Mouse (Mus musculus) ES-E14 (cell line): ENCODE data around the gene Rara. TPM values are rescaled to one million over a fixed set of nuclear protein-coding genes. Genes with fewer than 3 reads are reported as not detected.
A peak's percentile ranks its signal among the peaks of the same experiment; 100 is the strongest.

Experiments used
- DNase-seq: peaks from one replicate; pipeline ENCODE4 v3.0.0-alpha.2; 2013; ENCODE audit warnings: low read depth, low spot score
- H3K27ac ChIP-seq: 2 replicates; pipeline ENCODE4 v1.5.1; 2012; ENCODE audit warnings: low read depth, mild to moderate bottlenecking, low read length, moderate library complexity, mixed read lengths; ENCODE audit not compliant: poor library complexity, insufficient read depth, severe bottlenecking
- H3K36me3 ChIP-seq: 2 replicates; pipeline ENCODE4 v1.6.1; 2012; ENCODE audit warnings: mild to moderate bottlenecking, low read length, moderate library complexity, mixed read lengths; ENCODE audit not compliant: control insufficient read depth, poor library complexity, insufficient read depth, severe bottlenecking
- H3K4me1 ChIP-seq, 2 experiments: fragments of 150-350 bp in 1 of 2; sonication (generic) in 1 of 2; 2 replicates each; pipeline ENCODE4 v1.6.1; 2012; ENCODE audit warnings: low read length in 2 of 2, mild to moderate bottlenecking in 1 of 2, mixed read lengths in 1 of 2; ENCODE audit not compliant: control insufficient read depth in 2 of 2, insufficient read depth in 2 of 2, poor library complexity in 1 of 2
- H3K4me3 ChIP-seq, 2 experiments: fragments of 150-350 bp in 1 of 2; sonication (generic) in 1 of 2; 2 replicates each; pipeline ENCODE4 v1.5.1; 2012; ENCODE audit warnings: low read length in 2 of 2, low read depth in 1 of 2, mild to moderate bottlenecking in 1 of 2, mixed read lengths in 1 of 2; ENCODE audit not compliant: insufficient read depth in 1 of 2, poor library complexity in 1 of 2, severe bottlenecking in 1 of 2
- H3K9ac ChIP-seq: 2 replicates; pipeline ENCODE4 v1.6.1; 2012; ENCODE audit warnings: low read depth, mild to moderate bottlenecking, low read length, mixed read lengths; ENCODE audit not compliant: poor library complexity, insufficient read depth, severe bottlenecking
- H3K9me3 ChIP-seq: fragments of 150-350 bp; sonication (generic); 2 replicates; pipeline ENCODE4 v1.6.1; 2012; ENCODE audit warnings: low read depth, mild to moderate bottlenecking, low read length; ENCODE audit not compliant: control insufficient read depth, insufficient read depth
- CHD2 ChIP-seq: IDR thresholded peaks from 2 replicates; pipeline ENCODE4 v1.6.1; 2014; ENCODE audit warnings: mild to moderate bottlenecking, low read depth, low read length, inconsistent platforms
- HCFC1 ChIP-seq: IDR thresholded peaks from 2 replicates; pipeline ENCODE4 v1.6.1; 2012; ENCODE audit warnings: low read length, inconsistent platforms, borderline replicate concordance; ENCODE audit not compliant: insufficient read depth
- MAFK ChIP-seq: IDR thresholded peaks from 2 replicates; pipeline ENCODE4 v1.6.1; 2014; ENCODE audit warnings: mild to moderate bottlenecking, low read depth, low read length, inconsistent platforms; ENCODE audit not compliant: insufficient read depth
- ZC3H11A ChIP-seq: IDR thresholded peaks from 2 replicates; pipeline ENCODE4 v1.6.1; 2012; ENCODE audit warnings: low read depth, mild to moderate bottlenecking, inconsistent platforms, low read length, borderline replicate concordance
- ZNF384 ChIP-seq: IDR thresholded peaks from 2 replicates; pipeline ENCODE4 v1.6.1; 2012; ENCODE audit warnings: low read depth, low read length, inconsistent platforms
- in situ Hi-C, 2 experiments: fragments of 600-800 bp; cut with MboI; formaldehyde crosslinking; loops; one replicate each; pipeline ENCODE4 v1.15.1; 2025; ENCODE audit warnings: low sequenced_read_pairs in 2 of 2, inconsistent platforms in 1 of 2; ENCODE audit not compliant: unreplicated experiment in 2 of 2
- total RNA-seq: library from RNA; depleted of rRNA; stranded (reverse); fragments of 300-350 nt; gene quantifications from 2 replicates; pipeline ENCODE4 v1.2.3, GENCODE M21; 2012

The Rara gene
- total RNA-seq, 1 experiment: 25.8 TPM

DNA sequence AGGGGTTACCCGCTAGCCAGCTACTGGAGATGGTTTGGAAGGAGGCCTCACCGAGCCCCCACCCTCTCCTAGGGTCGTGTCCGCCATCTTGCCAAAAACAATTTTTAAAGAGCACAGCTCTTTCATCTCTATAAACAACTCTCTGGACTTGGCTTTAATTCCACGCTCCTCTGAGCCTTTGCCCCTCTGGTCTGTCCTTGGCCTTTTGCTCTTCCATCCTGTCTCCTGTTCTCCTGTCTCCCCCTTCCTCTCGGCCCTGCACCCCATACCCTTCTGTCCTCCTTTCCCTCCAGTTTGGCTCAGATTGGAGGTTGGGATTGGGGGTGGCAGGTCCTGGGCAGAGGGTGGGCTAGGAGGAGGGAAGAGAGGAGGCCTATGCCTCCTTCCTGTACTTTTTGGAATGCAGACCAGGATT, 36.6 kb downstream of the Rara start:
- Histone ChIP-seq H3K36me3 (peaks cover 25% of the 10 kb centered on the region), H3K9me3 (no peaks in the 10 kb centered on the region), H3K4me1 (peaks cover 21 to 35% of the 10 kb centered on the region in 2 experiments), H3K4me3 (peak overlapping the region; percentile 70 to 74), H3K27ac (peak overlapping the region; percentile 86), H3K9ac (peak overlapping the region; percentile 52; the same call in 1 of the 2 replicates)
- no peak for DNase-seq
- TF ChIP-seq ZC3H11A: no peak
- TF ChIP-seq CHD2: no peak
- TF ChIP-seq ZNF384: no peak
- TF ChIP-seq HCFC1: no peak
- TF ChIP-seq MAFK: no peak
- in situ Hi-C loops: no loop called here

DNA sequence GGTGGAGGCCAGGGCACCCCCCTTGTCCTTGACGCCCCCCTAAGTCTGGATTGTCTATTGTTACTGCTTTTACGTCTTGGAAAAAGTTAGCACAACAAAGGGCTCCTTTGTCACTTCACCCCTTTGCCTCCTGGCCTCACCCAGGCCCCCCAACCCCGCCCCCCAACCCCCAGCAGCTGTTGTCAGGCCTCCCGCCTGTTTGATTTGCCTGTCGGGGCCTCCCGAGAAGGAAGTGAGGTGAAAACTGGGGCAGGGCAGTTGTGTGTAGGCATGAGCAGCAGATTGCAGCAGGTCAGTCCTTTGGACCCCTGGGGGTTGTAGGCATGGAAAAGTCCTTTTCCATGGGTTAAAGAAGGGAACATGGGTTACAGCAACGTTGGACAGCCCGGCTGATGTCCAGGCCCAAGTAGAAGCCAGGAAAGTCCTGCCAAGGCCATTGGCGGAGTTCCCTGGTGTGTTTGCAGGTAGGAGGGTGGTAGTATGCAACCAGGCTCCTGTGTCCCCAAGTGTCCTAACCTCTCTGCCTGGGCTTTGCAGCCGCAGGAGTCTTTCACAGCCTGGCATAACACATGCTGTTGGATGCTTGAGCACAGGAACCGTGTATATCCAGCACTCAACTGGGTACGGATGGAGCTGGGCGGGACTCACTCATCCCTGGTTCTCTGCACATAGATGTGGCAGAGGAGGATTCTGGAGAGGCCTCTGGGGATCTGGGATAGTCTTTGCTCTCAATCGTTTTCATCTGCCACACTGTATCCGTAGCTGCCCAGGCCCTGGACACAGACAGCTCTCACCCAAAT, 37.2 kb downstream of the Rara start:
- peaks cover 29% of the 10 kb centered on the region for H3K36me3 ChIP-seq
- no peak for DNase-seq
- H3K9me3 ChIP-seq: no peaks in the 10 kb centered on the region
- H3K4me1 ChIP-seq: peaks cover 20 to 39% of the 10 kb centered on the region in 2 experiments; a peak in 3 of 4 replicates
- H3K27ac ChIP-seq: peak overlapping the region; percentile 86
- in situ Hi-C loops: no loop called here
- H3K4me3 ChIP-seq: peak overlapping the region; percentile 70 to 74
- TF ChIP-seq ZNF384 (no peak), HCFC1 (no peak), ZC3H11A (no peak), CHD2 (no peak), MAFK (no peak)
- peak overlapping the region; percentile 52; the same call in 1 of the 2 replicates for H3K9ac ChIP-seq

DNA sequence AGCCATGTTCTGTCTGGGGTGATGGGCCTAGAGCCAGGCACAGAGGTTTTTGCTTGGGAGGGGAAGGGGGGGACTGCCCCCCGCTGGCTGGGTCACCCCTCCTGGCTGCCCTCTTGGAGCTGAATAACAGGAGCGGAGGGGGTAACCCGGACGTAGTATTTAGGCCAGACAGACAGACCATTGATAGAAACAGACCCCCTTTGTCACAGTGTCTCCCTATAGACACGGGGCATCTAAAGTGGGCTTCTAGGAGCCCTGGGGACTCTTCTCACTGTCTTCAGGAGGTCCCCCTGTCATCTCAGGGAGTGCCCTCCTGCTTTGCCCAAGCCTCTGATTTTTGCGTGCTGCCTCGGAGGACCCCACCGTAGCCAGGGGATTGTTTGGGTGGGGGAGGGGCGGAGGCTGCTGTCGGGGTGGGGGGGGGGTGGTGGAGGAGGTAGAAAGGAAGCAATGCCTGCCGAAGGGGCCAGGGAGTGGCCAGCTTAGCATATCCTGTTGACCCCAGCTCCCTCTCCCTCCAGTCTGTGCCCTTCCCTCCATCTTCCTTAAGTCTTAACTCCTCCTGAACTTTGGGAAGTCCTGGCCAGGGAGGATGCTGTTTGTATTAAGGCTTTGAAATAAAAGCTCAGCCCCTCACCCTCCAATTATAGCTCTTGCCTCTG, 37.9 kb downstream of the Rara start:
- peak overlapping the region; percentile 49; the same call in 1 of the 2 replicates for H3K9ac ChIP-seq
- H3K4me3 ChIP-seq: peak overlapping the region; percentile 57 to 61
- TF ChIP-seq ZC3H11A: no peak
- no peak for TF ChIP-seq CHD2
- TF ChIP-seq ZNF384: no peak
- no peak for TF ChIP-seq HCFC1
- TF ChIP-seq MAFK: no peak
- peak overlapping the region; percentile 71; the same call in 1 of the 2 replicates for H3K27ac ChIP-seq
- peaks cover 36% of the 10 kb centered on the region for H3K36me3 ChIP-seq
- H3K4me1 ChIP-seq: peaks cover 20 to 44% of the 10 kb centered on the region in 2 experiments; a peak in 3 of 4 replicates
- no peak for DNase-seq
- in situ Hi-C loops: no loop called here
- H3K9me3 ChIP-seq: no peaks in the 10 kb centered on the region

DNA sequence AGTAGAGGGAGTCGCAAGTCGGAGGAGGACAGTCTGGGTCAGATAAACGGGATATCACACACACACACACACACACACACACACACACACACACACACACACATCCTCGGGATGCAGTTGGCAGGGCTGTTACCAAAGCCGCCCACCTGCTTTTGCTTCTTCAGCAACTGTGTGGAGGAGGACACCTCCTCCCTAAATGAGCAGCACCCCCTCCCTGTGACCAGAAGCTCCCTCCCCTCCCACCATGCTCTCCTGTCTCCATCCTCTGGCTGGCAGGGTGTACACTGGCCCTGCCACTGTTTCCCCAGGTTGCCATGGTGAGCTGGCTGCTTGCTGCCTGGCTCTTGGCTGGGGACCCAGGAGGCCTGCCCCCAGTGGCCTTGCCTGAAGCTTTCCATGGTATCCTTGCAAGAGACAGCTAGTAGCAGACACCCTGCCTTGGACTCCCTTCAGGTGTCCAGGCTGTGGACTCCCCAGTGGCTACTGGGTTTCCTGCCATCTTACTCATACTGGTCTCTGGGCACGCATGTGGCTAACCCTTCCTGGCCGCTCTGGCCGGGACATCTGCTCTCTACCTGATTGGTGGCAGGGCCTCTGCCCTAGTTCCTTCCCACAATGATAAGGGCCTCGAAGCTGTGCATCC, 39.0 kb downstream of the Rara start:
- H3K4me3 ChIP-seq: peak overlapping the region in 1 of 2 experiments; percentile 57; a peak in 3 of 4 replicates
- TF ChIP-seq HCFC1 (no peak), MAFK (no peak), ZC3H11A (no peak), CHD2 (no peak), ZNF384 (no peak)
- DNase-seq: no peak
- peak overlapping the region; percentile 8 for H3K27ac ChIP-seq
- peaks cover 20 to 44% of the 10 kb centered on the region in 2 experiments; a peak in 3 of 4 replicates for H3K4me1 ChIP-seq
- in situ Hi-C loops: no loop called here
- H3K9ac ChIP-seq: peak overlapping the region; percentile 47; the same call in 1 of the 2 replicates
- H3K9me3 ChIP-seq: no peaks in the 10 kb centered on the region
- peaks cover 47% of the 10 kb centered on the region for H3K36me3 ChIP-seq
